ENCODE assay signal across 28 mouse cellular contexts in the genomic region with DNA sequence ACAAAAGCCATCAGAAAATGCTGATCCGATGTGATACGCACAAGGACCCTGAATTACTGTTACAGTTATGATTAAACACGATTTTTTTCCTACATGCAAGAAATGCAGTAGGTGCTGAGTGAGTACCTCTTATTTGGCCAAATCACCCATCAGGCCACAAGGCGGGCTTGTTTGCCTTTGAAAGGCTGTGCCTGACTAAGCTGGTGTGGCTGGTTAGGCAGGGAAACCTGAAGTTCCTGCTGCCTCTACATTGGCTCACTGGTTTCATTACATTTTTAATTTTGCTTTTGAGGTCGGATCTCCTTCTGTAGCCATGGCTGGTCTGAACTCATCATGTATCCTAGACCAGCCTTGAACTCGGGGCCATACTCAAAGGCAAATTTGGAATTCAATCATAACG.
"Had no signal": no experiment of that assay in that cellular context is flagged by ENCODE, and none has a peak within 500 bp of the region (broad histone marks: within the 10 kb centered on the region; RNA-seq: fewer than 3 reads in every experiment).

No protein-coding gene starts in this region.

- ATAC-seq: liver, postnatal 0 days had no signal

- H3K4me1 ChIP-seq: intestine, embryonic 15.5 days; kidney, embryonic 15.5 days; limb, embryonic 12.5 days; limb, embryonic 15.5 days; lung, embryonic 15.5 days; neural tube, embryonic 12.5 days; neural tube, embryonic 15.5 days; stomach, embryonic 15.5 days had no signal

- H3K27me3 ChIP-seq: intestine, embryonic 15.5 days; kidney, embryonic 15.5 days; limb, embryonic 12.5 days; limb, embryonic 15.5 days; lung, embryonic 15.5 days; neural tube, embryonic 12.5 days; neural tube, embryonic 15.5 days; stomach, embryonic 15.5 days had no signal

- DNase-seq: kidney, adult 11 months; kidney, adult 8-10 months; kidney, postnatal 10 days; kidney, postnatal 36 days; layer of hippocampus, postnatal 36 days; left cerebral cortex, postnatal 4 days; liver, postnatal 0 days; lung, postnatal 10 days; lung, postnatal 36 days; midbrain, embryonic 14.5 days; right cerebral cortex, adult 18-20 months; right cerebral cortex, postnatal 14 days; spleen, adult 18-20 months; thymus, adult 2 months; thymus, postnatal 14 days; thymus, postnatal 4 days had no signal

- H3K4me3 ChIP-seq: intestine, embryonic 15.5 days; kidney, embryonic 15.5 days; left cerebral cortex, adult 2 months; limb, embryonic 12.5 days; limb, embryonic 15.5 days; lung, embryonic 15.5 days; neural tube, embryonic 12.5 days; neural tube, embryonic 15.5 days; stomach, embryonic 15.5 days had no signal

- H3K9me3 ChIP-seq: intestine, embryonic 15.5 days; kidney, embryonic 15.5 days; limb, embryonic 12.5 days; limb, embryonic 15.5 days; lung, embryonic 15.5 days; neural tube, embryonic 12.5 days; neural tube, embryonic 15.5 days; stomach, embryonic 15.5 days had no signal

- H3K27ac ChIP-seq: intestine, embryonic 15.5 days; kidney, embryonic 15.5 days; left cerebral cortex, adult 2 months; limb, embryonic 12.5 days; limb, embryonic 15.5 days; liver, embryonic 14.5 days; lung, embryonic 15.5 days; neural tube, embryonic 12.5 days; neural tube, embryonic 15.5 days; stomach, embryonic 15.5 days had no signal

- H3K9ac ChIP-seq: intestine, embryonic 15.5 days; kidney, embryonic 15.5 days; limb, embryonic 12.5 days; limb, embryonic 15.5 days; liver, embryonic 14.5 days; liver, postnatal 0 days; lung, embryonic 15.5 days; neural tube, embryonic 12.5 days; neural tube, embryonic 15.5 days; stomach, embryonic 15.5 days had no signal

- H3K36me3 ChIP-seq: limb, embryonic 12.5 days; neural tube, embryonic 12.5 days; neural tube, embryonic 15.5 days; stomach, embryonic 15.5 days had no signal

- H3K4me2 ChIP-seq: intestine, embryonic 15.5 days; kidney, embryonic 15.5 days; limb, embryonic 12.5 days; limb, embryonic 15.5 days; liver, embryonic 11.5 days; lung, embryonic 15.5 days; midbrain, embryonic 11.5 days; neural tube, embryonic 12.5 days; neural tube, embryonic 15.5 days; stomach, embryonic 15.5 days had no signal
